Mouse (Mus musculus) MEL-GATA-1-ER (cell line): ENCODE results near the gene Sar1b.

Source experiments
- DNase-seq: peaks from one replicate; pipeline ENCODE4 v3.0.0-alpha.2; 2012; ENCODE audit warnings: low read depth; ENCODE audit errors: extremely low read depth

Sar1b gene

GRCm38 (mm10) chr11:51824867-51825424 is 61.5 kb downstream of the Sar1b start:
- no peak for DNase-seq

GRCm38 (mm10) chr11:51831962-51832909 is 68.7 kb downstream of the Sar1b start:
- DNase-seq = no peak

DNA sequence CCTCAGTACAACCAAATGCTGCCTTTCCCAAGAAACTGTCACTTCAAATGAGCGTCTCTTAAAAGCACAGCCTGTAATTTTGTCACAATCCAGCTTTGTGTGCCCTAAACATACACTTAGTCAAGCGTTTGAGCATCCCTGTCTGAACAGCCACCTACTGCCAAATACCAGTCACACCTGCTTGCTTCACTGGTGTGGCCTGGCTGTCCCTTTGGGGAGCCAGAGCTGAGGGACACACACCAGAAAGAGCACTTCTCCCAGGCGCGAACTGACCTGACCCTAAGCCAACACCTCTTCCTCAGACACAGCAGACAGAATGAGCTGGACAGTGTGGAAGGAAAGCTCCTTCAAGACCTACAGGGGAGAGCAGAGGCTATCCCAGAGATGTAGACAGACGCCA is 69.5 kb downstream of the Sar1b start:
- no peak for DNase-seq

GRCm38 (mm10) chr11:51833393-51834066 is 70.0 kb downstream of the Sar1b start:
- DNase-seq = no peak

DNA sequence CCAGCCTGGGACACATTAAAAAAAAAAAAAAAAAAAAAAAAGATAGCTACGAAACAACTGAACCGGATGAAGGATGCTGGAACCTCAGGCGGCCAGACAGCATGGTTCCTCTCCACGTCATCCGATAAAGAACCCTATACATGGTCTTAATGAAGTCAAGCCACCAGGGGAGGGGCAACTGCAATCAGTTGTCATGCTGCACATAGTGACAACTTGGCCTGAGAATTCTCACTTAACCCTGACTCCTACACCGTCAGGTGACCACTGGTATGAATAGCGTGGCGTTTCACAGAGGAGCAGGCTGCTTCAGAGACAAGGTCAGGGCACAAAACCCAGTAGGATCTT is 70.6 kb downstream of the Sar1b start:
- DNase-seq = no peak

GRCm38 (mm10) chr11:51835598-51835997 is 72.1 kb downstream of the Sar1b start:
- DNase-seq = no peak

- no peak for DNase-seq
Measured at GRCm38 (mm10) chr11:51836506-51836905, 73.0 kb downstream of the Sar1b start.

DNA sequence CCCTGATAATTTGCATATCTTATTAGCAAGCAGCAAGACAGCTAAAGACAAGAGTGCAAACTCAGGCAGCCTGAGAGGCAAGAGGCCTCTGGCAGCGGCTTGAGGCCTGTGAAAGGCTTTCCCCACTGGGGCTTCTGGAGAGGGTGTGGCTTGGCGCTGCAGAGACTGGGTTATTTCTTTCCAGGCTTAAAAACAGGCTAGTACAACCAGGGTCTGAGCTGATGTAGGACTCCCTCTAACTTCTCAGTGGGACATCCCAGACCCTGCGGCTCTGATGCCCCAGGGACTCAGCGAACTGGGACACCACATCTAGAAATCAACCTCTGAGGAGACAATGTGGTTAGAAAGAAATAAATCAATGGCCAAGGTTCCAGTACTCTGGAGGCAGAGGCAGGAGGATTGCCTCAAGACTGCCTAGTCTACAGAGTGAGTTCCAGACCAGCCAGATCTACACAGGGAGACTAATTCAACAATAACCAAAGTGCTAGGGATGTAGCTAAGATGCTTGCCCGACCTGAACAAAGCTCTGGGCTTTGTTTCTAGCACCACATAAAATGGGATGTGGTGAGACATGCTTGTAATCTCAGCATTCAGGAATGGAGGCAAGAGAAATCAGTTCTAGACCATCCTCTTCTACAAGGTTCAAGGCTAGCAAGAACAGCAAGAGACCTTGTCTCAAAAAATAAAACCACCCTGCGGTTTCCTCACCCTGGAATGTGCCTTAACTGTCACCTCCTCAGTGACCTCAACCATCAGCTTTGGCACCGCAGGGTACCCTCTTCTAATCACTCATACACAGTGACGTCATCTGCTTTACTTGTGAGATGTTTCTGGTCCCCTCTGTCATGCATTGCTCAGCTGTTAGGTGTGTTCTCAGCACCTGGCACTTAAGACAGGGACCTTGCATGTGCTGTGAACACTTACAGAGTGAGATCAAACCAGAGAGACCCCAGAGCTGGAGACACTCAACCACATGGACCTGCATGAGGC is 74.0 kb downstream of the Sar1b start:
- no peak for DNase-seq

DNA sequence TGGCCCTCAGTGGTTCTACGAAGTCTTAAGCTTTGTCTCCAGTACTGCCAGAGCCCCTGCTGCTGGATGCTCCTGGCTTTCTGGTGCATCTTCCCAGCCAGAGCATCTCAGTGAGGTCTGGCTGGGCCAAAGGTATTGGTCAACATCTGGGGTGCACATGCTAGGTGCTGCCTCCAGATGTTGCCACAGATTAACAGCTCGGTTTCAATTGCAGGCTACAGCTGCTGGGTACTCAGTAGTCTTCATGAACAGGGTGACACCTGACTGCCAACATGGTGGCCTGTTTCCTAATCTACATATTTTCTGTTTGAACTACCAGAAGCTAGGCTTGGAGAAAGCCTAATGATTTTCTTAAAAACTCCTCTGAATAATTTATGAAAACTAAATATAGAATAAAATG is 75.6 kb downstream of the Sar1b start:
- DNase-seq = no peak

GRCm38 (mm10) chr11:51839973-51840372 is 76.5 kb downstream of the Sar1b start:
- DNase-seq = no peak

DNA sequence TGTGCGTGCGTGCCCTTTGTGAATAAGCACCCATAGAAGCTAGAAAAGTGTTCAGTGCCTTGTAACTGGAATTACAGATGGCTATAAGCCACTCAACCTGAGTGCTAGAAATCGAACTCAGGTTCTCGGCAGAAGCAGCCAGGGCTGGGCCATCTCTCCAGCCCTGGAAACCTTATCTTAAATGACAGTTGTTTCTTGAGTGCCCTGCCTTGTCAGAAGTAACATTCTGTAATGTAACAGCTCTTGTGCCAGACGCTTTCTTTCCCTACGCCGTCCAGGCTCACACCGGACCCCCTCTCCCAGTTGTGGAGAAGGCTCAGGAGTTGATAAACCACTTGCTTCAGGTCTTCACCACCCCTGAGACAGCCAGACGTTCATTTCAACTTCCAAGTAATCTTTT is 77.2 kb downstream of the Sar1b start:
- DNase-seq = no peak

GRCm38 (mm10) chr11:51841149-51841548 is 77.7 kb downstream of the Sar1b start:
- DNase-seq = no peak
